Mouse (Mus musculus): ENCODE results near the gene Crybg2. TPM values are rescaled to one million over a fixed set of nuclear protein-coding genes. Genes with fewer than 3 reads are reported as not detected.
A peak's percentile ranks its signal among the peaks of the same experiment; 100 is the strongest.

The Crybg2 gene
- polyA plus RNA-seq, 1 experiment = 5.7 TPM

DNA sequence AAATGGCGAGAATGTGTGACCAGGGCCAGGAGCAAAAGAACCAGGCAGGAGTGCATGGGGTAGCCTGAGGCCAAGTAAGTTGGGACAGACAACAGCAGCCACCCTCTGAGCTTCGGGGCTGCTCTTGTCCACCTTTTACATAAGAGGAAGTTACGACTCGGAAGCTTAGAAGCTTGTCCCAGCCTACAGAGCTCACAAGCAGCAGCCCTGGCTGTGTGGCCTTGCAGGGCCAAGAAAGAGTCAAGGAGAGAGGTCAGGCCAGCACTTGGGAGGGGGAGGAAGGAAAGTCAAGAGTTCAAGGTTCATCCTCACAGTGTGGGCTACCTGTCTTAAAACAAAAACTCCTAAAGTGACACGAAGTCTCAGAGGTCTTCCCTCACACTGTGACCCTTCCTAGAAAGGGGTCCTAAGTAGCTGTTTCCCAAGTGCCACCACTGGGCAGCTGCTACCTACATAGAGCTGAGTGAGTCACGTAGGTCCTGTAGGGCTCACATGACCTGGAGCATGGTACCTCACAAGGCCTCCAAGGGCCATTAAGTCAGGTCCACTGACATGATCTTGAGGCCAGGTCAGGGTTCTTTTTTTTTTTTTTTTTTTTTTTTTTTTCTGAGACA is 59.7 kb downstream of the Crybg2 start:
- no peak overlapping the region for H3K4me3 ChIP-seq (ENCODE audit: control insufficient read depth, insufficient read depth, low read length)
- no peak for TF ChIP-seq POLR2A (IDR thresholded peaks at IDR 0.05; ENCODE audit: control insufficient read depth, extremely low read depth, insufficient read depth, low read length, poor library complexity)
- H3K4me1 ChIP-seq (replicated peaks; ENCODE audit: control insufficient read depth, insufficient read depth, low read length) = peaks cover 89% of the 10 kb centered on the region
- H3K27me3 ChIP-seq (ENCODE audit: control insufficient read depth, insufficient read depth, low read length) = no peaks in the 10 kb centered on the region
- no peak for DNase-seq
- no peaks in the 10 kb centered on the region for H3K36me3 ChIP-seq (ENCODE audit: control insufficient read depth, insufficient read depth, low read length)
- H3K27ac ChIP-seq (ENCODE audit: control insufficient read depth, insufficient read depth, low read length) = peak overlapping the region; percentile 98
- 71% methylated on average over 6 of the region's 6 CpGs for WGBS

DNA sequence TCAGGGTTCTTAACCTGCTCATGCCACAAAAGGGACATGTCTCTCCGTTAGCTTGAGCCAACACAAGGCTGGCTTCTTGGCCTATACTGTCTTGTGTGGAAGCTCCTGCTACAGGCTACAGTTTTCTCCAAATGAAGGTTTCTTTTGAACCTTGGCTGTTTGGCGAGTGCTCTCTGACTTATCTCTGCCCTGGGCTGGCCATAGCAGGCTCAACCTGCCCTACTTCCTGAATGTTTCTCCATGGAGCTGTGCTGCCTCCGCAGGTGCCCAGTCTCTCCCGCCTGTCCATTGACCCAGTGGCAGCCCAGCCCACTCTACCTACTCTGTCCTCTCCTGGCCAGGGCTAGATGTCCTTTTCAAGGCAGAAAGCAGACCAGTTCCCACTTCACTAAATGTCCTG is 60.3 kb downstream of the Crybg2 start:
- Histone ChIP-seq H3K27ac (ENCODE audit: control insufficient read depth, insufficient read depth, low read length) (peak overlapping the region; percentile 98), H3K27me3 (ENCODE audit: control insufficient read depth, insufficient read depth, low read length) (no peaks in the 10 kb centered on the region), H3K4me3 (ENCODE audit: control insufficient read depth, insufficient read depth, low read length) (no peak overlapping the region), H3K36me3 (ENCODE audit: control insufficient read depth, insufficient read depth, low read length) (no peaks in the 10 kb centered on the region), H3K4me1 (replicated peaks; ENCODE audit: control insufficient read depth, insufficient read depth, low read length) (peaks cover 83% of the 10 kb centered on the region)
- TF ChIP-seq POLR2A (IDR thresholded peaks at IDR 0.05; ENCODE audit: control insufficient read depth, extremely low read depth, insufficient read depth, low read length, poor library complexity) (no peak), CTCF (IDR thresholded peaks at IDR 0.05; ENCODE audit: borderline replicate concordance, control insufficient read depth, extremely low read depth, insufficient read depth, low read length, poor library complexity) (no peak)
- DNase-seq = no peak
- WGBS = 51% methylated on average over 4 of the region's 4 CpGs

DNA sequence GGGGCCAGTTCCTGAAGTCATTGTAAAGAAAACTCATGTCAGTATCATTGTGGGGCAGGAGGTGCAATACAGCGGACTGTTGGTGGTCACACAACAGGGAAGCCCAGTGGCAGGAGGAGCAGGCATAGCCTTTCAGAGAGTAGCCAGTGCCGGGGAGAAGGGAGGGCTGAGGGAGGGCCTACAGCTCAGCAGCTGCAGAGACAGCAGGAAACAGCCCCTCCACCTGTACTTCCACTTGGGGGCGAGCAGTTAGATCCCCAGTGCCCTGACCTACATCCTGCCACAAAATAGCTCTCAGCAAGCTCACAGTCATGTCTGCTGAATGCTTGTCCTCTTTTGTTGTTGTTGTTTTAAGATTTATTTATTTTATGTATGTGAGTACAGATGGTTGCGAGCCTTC is 61.0 kb downstream of the Crybg2 start:
- Histone ChIP-seq H3K4me3 (ENCODE audit: control insufficient read depth, insufficient read depth, low read length) (no peak overlapping the region), H3K36me3 (ENCODE audit: control insufficient read depth, insufficient read depth, low read length) (no peaks in the 10 kb centered on the region), H3K4me1 (replicated peaks; ENCODE audit: control insufficient read depth, insufficient read depth, low read length) (peaks cover 79% of the 10 kb centered on the region), H3K27me3 (ENCODE audit: control insufficient read depth, insufficient read depth, low read length) (no peaks in the 10 kb centered on the region), H3K27ac (ENCODE audit: control insufficient read depth, insufficient read depth, low read length) (peak overlapping the region; percentile 98)
- 3% methylated on average over 4 of the region's 4 CpGs for whole genome bisulfite sequencing
- DNase-seq = peak; percentile 85
- no peak for TF ChIP-seq CTCF (IDR thresholded peaks at IDR 0.05; ENCODE audit: borderline replicate concordance, control insufficient read depth, extremely low read depth, insufficient read depth, low read length, poor library complexity)
- 0 out of 2 replicates have a peak, but pooled peaks have one; percentile 45 for TF ChIP-seq POLR2A (IDR thresholded peaks at IDR 0.05; ENCODE audit: control insufficient read depth, extremely low read depth, insufficient read depth, low read length, poor library complexity)

DNA sequence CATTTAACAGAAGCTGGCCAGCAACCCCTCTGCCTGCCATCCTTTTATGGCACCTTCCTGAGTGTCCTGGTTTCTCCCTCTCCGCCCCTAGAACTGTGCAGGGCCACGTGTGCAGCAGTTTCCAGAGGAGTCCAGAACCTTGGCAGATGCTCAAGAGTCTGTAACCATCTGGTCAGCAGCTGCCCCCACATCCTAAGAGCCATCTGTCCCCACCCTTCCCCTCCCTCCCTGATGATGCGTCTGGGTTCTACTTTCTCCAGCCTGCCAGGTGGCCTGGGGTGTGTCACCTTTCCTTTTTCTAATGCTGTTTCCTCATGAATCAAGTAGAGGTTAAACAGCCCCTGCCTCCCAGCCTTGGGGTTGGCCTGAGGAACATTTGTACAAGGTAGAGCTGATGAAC is 61.7 kb downstream of the Crybg2 start:
- H3K4me1 ChIP-seq (replicated peaks; ENCODE audit: control insufficient read depth, insufficient read depth, low read length) = peaks cover 82% of the 10 kb centered on the region
- no peak for DNase-seq
- no peaks in the 10 kb centered on the region for H3K36me3 ChIP-seq (ENCODE audit: control insufficient read depth, insufficient read depth, low read length)
- H3K27me3 ChIP-seq (ENCODE audit: control insufficient read depth, insufficient read depth, low read length) = no peaks in the 10 kb centered on the region
- WGBS = 17% methylated on average over 3 of the region's 3 CpGs
- no peak overlapping the region for H3K4me3 ChIP-seq (ENCODE audit: control insufficient read depth, insufficient read depth, low read length)
- H3K27ac ChIP-seq (ENCODE audit: control insufficient read depth, insufficient read depth, low read length) = peak overlapping the region; percentile 93
- no peak for TF ChIP-seq POLR2A (IDR thresholded peaks at IDR 0.05; ENCODE audit: control insufficient read depth, extremely low read depth, insufficient read depth, low read length, poor library complexity)
- TF ChIP-seq CTCF (IDR thresholded peaks at IDR 0.05; ENCODE audit: borderline replicate concordance, control insufficient read depth, extremely low read depth, insufficient read depth, low read length, poor library complexity) = no peak

DNA sequence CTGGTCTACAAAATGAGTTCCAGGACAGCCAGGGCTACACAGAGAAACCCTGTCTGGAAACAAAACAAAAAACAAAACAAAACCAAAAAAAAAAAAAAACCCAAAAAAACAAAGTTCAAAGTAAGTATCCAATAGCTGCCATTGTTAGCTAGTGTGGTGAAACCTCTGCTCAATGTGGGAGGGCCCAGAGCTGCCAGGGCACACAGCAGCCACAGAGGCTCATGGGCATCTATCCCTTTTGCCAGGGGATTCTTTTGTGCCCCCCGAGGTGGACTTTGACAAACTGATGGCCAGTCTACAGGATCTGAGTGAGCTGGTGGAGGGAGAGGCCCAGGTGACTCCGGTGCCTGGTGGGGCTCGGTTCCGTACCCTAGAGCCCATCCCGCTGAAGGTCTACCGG is 62.5 kb downstream of the Crybg2 start:
- H3K27ac ChIP-seq (ENCODE audit: control insufficient read depth, insufficient read depth, low read length) = peak overlapping the region; percentile 35; the same call in 1 of the 2 replicates
- no peaks in the 10 kb centered on the region for H3K27me3 ChIP-seq (ENCODE audit: control insufficient read depth, insufficient read depth, low read length)
- H3K4me3 ChIP-seq (ENCODE audit: control insufficient read depth, insufficient read depth, low read length) = no peak overlapping the region
- no peak for DNase-seq
- H3K36me3 ChIP-seq (ENCODE audit: control insufficient read depth, insufficient read depth, low read length) = no peaks in the 10 kb centered on the region
- no peak for TF ChIP-seq CTCF (IDR thresholded peaks at IDR 0.05; ENCODE audit: borderline replicate concordance, control insufficient read depth, extremely low read depth, insufficient read depth, low read length, poor library complexity)
- TF ChIP-seq POLR2A (IDR thresholded peaks at IDR 0.05; ENCODE audit: control insufficient read depth, extremely low read depth, insufficient read depth, low read length, poor library complexity) = no peak
- peaks cover 81% of the 10 kb centered on the region for H3K4me1 ChIP-seq (replicated peaks; ENCODE audit: control insufficient read depth, insufficient read depth, low read length)
- WGBS = 96% methylated on average over 6 of the region's 6 CpGs

DNA sequence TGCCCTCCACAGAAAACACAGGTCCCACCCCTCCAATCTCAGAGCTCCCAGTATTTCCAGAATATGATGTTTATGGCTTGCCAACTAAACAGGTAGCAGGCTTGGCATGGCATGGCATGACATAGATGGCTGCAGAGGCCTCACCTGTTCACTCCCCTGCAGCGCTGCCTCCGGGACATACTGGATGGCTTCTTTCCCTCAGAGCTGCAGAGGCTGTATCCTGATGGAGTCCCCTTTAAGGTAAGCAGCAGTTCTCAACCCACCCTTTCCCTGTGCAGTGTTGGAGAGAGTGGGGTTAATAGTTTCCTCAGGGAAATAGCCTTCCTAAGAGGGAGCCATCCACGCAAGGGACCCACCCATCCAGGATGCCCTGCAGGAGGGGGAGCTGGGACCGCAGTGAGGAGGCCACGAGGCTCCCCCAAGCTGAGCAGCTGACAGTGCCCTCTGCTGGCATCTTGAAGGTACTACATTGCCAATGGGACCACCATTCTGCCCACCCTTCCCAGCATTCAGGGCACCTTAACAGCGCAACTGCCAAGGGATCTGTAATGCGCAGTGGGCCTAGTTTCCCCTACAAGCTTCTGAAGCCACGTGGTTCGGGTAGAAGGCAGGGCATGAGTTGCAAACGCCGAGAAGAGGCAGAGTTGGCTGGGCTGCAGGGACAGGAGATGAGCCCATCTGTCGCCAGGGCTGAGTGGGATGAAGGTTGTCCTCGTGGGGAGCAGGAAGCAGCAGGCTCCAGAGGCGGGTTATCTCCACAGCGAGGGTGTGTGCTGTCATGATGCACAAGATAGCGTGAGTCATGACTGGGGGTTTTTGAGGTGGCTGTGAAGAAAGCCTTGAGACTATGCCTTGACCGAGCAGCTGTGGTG is 63.3 kb downstream of the Crybg2 start:
- 15% methylated on average over 17 of the region's 17 CpGs for WGBS
- no peaks in the 10 kb centered on the region for H3K27me3 ChIP-seq (ENCODE audit: control insufficient read depth, insufficient read depth, low read length)
- TF ChIP-seq CTCF (IDR thresholded peaks at IDR 0.05; ENCODE audit: borderline replicate concordance, control insufficient read depth, extremely low read depth, insufficient read depth, low read length, poor library complexity) = peak; percentile 93
- peak; percentile 38; the same call in 1 of the 2 replicates for TF ChIP-seq POLR2A (IDR thresholded peaks at IDR 0.05; ENCODE audit: control insufficient read depth, extremely low read depth, insufficient read depth, low read length, poor library complexity)
- H3K36me3 ChIP-seq (ENCODE audit: control insufficient read depth, insufficient read depth, low read length) = no peaks in the 10 kb centered on the region
- peak overlapping the region; percentile 54 for H3K27ac ChIP-seq (ENCODE audit: control insufficient read depth, insufficient read depth, low read length)
- H3K4me3 ChIP-seq (ENCODE audit: control insufficient read depth, insufficient read depth, low read length) = no peak overlapping the region
- peaks cover 74% of the 10 kb centered on the region for H3K4me1 ChIP-seq (replicated peaks; ENCODE audit: control insufficient read depth, insufficient read depth, low read length)
- DNase-seq = peak; percentile 82
